Mouse (Mus musculus): ENCODE results near the gene Rab8b. TPM values are rescaled to one million over a fixed set of nuclear protein-coding genes. Genes with fewer than 3 reads are reported as not detected.
"Not testable (repeated sequence)": the region's sequence is repeated elsewhere in the genome, so short reads cannot be mapped to it uniquely, and the experiment has no call there.

Rab8b gene
- polyA plus RNA-seq, 1 experiment: 13.2 TPM

GRCm38 (mm10) chr9:66832366-66832908 lies 87.0 kb downstream of the Rab8b start:
- H3K27me3 ChIP-seq (ENCODE audit: control insufficient read depth, insufficient read depth, low read length): no peaks in the 10 kb centered on the region
- peaks cover 5% of the 10 kb centered on the region; the same call in 1 of the 2 replicates for H3K4me1 ChIP-seq (ENCODE audit: control insufficient read depth, insufficient read depth, insufficient read length)
- H3K4me3 ChIP-seq (ENCODE audit: extremely low read depth, insufficient read depth, insufficient read length): no peak overlapping the region
- WGBS: 21% methylated on average over 4 of the region's 4 CpGs
- no peaks in the 10 kb centered on the region for H3K36me3 ChIP-seq (ENCODE audit: control insufficient read depth, insufficient read depth, low read length)
- TF ChIP-seq CTCF (IDR thresholded peaks at IDR 0.05; ENCODE audit: extremely low read depth, insufficient read depth, insufficient read length, insufficient replicate concordance): no peak
- TF ChIP-seq POLR2A (IDR thresholded peaks at IDR 0.05; ENCODE audit: low read depth, low read length): no peak
- DNase-seq (ENCODE audit: low read depth in 1 of 2, low spot score in 2 of 2): no peak
- H3K27ac ChIP-seq (ENCODE audit: insufficient read depth, low read length): no peak overlapping the region; the same call in 1 of the 2 replicates

DNA sequence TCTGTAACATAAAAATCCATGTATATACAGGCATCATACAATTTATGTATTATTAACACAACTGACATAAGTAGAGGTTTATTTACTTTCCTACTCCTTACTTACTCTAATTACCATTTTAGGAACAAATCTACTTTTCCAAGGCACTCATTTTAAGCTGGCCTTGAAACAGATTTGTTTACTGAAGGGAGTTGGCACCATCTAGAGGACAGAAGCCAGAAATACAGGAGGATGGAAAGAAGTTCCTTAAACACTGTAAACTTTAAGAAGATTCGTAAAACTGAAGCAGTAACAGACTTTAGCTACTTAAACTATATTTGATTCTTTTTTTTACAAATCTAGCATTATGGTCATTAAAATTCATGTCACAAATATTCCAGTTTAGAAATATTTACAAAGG lies 93.5 kb downstream of the Rab8b start:
- H3K4me3 ChIP-seq (ENCODE audit: extremely low read depth, insufficient read depth, insufficient read length): no peak overlapping the region
- no peak overlapping the region for H3K27ac ChIP-seq (ENCODE audit: insufficient read depth, low read length)
- TF ChIP-seq POLR2A (IDR thresholded peaks at IDR 0.05; ENCODE audit: low read depth, low read length) (no peak), CTCF (IDR thresholded peaks at IDR 0.05; ENCODE audit: extremely low read depth, insufficient read depth, insufficient read length, insufficient replicate concordance) (no peak)
- 22% methylated on average over 1 of the region's 1 CpGs for WGBS
- H3K36me3 ChIP-seq (ENCODE audit: control insufficient read depth, insufficient read depth, low read length): no peaks in the 10 kb centered on the region
- no peaks in the 10 kb centered on the region; the same call in 1 of the 2 replicates for H3K4me1 ChIP-seq (ENCODE audit: control insufficient read depth, insufficient read depth, insufficient read length)
- H3K27me3 ChIP-seq (ENCODE audit: control insufficient read depth, insufficient read depth, low read length): no peaks in the 10 kb centered on the region
- DNase-seq (ENCODE audit: low read depth in 1 of 2, low spot score in 2 of 2): peak; percentile 16 to 33

GRCm38 (mm10) chr9:66822255-66822654 lies 97.2 kb downstream of the Rab8b start:
- not testable (repeated sequence) for H3K27ac ChIP-seq (ENCODE audit: insufficient read depth, low read length); H3K4me3 ChIP-seq (ENCODE audit: extremely low read depth, insufficient read depth, insufficient read length); H3K27me3 ChIP-seq (ENCODE audit: control insufficient read depth, insufficient read depth, low read length); H3K36me3 ChIP-seq (ENCODE audit: control insufficient read depth, insufficient read depth, low read length); H3K4me1 ChIP-seq (ENCODE audit: control insufficient read depth, insufficient read depth, insufficient read length); DNase-seq (ENCODE audit: low read depth in 1 of 2, low spot score in 2 of 2)
- 93% methylated on average over 2 of the region's 5 CpGs for WGBS

DNA sequence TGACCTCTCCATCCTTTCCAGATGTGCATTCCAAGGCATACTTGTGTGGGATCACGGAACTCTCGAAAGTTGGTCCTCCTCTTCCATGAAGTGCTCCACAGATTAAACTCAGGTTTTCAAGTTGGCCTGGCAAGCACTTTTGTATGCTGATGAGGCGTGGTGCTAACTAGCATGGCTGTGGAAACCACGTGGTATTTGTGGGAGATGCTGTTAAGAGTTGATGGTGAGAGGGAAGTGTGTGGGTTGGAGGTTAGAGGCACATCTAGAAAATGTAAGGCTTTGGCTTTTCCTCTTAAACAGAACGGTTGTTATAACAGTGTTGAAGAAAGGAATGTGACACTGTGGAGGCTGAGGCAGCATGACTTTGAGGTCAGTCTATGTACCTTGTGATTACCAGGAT lies 98.5 kb downstream of the Rab8b start:
- DNase-seq (ENCODE audit: low read depth in 1 of 2, low spot score in 2 of 2): no peak
- TF ChIP-seq CTCF (IDR thresholded peaks at IDR 0.05; ENCODE audit: extremely low read depth, insufficient read depth, insufficient read length, insufficient replicate concordance) (no peak), POLR2A (IDR thresholded peaks at IDR 0.05; ENCODE audit: low read depth, low read length) (no peak)
- 44% methylated on average over 5 of the region's 5 CpGs for WGBS
- Histone ChIP-seq H3K4me1 (ENCODE audit: control insufficient read depth, insufficient read depth, insufficient read length) (no peaks in the 10 kb centered on the region; the same call in 1 of the 2 replicates), H3K27ac (ENCODE audit: insufficient read depth, low read length) (no peak overlapping the region), H3K27me3 (ENCODE audit: control insufficient read depth, insufficient read depth, low read length) (no peaks in the 10 kb centered on the region), H3K4me3 (ENCODE audit: extremely low read depth, insufficient read depth, insufficient read length) (no peak overlapping the region), H3K36me3 (ENCODE audit: control insufficient read depth, insufficient read depth, low read length) (no peaks in the 10 kb centered on the region)

GRCm38 (mm10) chr9:66813392-66813791 lies 106.1 kb downstream of the Rab8b start:
- TF ChIP-seq CTCF (IDR thresholded peaks at IDR 0.05; ENCODE audit: extremely low read depth, insufficient read depth, insufficient read length, insufficient replicate concordance) (no peak), POLR2A (IDR thresholded peaks at IDR 0.05; ENCODE audit: low read depth, low read length) (no peak)
- no peaks in the 10 kb centered on the region for H3K4me1 ChIP-seq (ENCODE audit: control insufficient read depth, insufficient read depth, insufficient read length)
- no peak overlapping the region for H3K4me3 ChIP-seq (ENCODE audit: extremely low read depth, insufficient read depth, insufficient read length)
- no peak for DNase-seq (ENCODE audit: low read depth in 1 of 2, low spot score in 2 of 2)
- WGBS: 54% methylated on average over 2 of the region's 2 CpGs
- no peak overlapping the region for H3K27ac ChIP-seq (ENCODE audit: insufficient read depth, low read length)
- no peaks in the 10 kb centered on the region for H3K27me3 ChIP-seq (ENCODE audit: control insufficient read depth, insufficient read depth, low read length)
- H3K36me3 ChIP-seq (ENCODE audit: control insufficient read depth, insufficient read depth, low read length): no peaks in the 10 kb centered on the region

- H3K4me1 ChIP-seq (ENCODE audit: control insufficient read depth, insufficient read depth, insufficient read length); H3K4me3 ChIP-seq (ENCODE audit: extremely low read depth, insufficient read depth, insufficient read length); DNase-seq (ENCODE audit: low read depth in 1 of 2, low spot score in 2 of 2); H3K27me3 ChIP-seq (ENCODE audit: control insufficient read depth, insufficient read depth, low read length); H3K36me3 ChIP-seq (ENCODE audit: control insufficient read depth, insufficient read depth, low read length); H3K27ac ChIP-seq (ENCODE audit: insufficient read depth, low read length): not testable (repeated sequence)
- 19% methylated on average over 32 of the region's 37 CpGs for WGBS
These were observed 113.5 kb downstream of the Rab8b start for GRCm38 (mm10) chr9:66805951-66806350.

DNA sequence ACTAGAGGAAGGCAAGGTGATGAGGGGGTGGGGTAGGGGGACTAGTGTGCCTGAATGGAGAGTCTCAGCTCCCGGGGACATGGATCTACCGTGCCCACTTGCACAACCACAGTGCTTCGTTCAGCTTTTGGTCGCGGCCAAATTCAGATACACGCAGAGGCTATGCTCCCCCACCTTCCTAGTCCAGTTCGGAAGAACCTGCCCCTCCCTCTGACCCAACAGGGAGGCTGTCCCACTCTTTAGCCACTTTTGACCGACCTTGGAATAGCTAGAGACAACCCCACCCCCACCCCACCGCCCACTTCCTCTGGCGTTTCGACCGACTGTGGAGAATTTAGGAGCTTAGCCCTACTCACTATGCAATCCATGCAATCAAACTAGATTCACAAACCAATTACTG lies 117.5 kb downstream of the Rab8b start:
- H3K27me3 ChIP-seq (ENCODE audit: control insufficient read depth, insufficient read depth, low read length): peaks cover 1% of the 10 kb centered on the region; the same call in 1 of the 2 replicates
- DNase-seq (ENCODE audit: low read depth in 1 of 2, low spot score in 2 of 2): no peak
- WGBS: 66% methylated on average over 12 of the region's 12 CpGs
- TF ChIP-seq CTCF (IDR thresholded peaks at IDR 0.05; ENCODE audit: extremely low read depth, insufficient read depth, insufficient read length, insufficient replicate concordance): no peak
- TF ChIP-seq POLR2A (IDR thresholded peaks at IDR 0.05; ENCODE audit: low read depth, low read length): no peak
- no peak overlapping the region for H3K27ac ChIP-seq (ENCODE audit: insufficient read depth, low read length)
- no peak overlapping the region for H3K4me3 ChIP-seq (ENCODE audit: extremely low read depth, insufficient read depth, insufficient read length)
- H3K4me1 ChIP-seq (ENCODE audit: control insufficient read depth, insufficient read depth, insufficient read length): peaks cover 2% of the 10 kb centered on the region; the same call in 1 of the 2 replicates
- H3K36me3 ChIP-seq (ENCODE audit: control insufficient read depth, insufficient read depth, low read length): no peaks in the 10 kb centered on the region

All from spleen, adult 2 months (tissue).